Mouse (Mus musculus) cerebellum, adult 2 months (tissue): ENCODE measurements around the gene Tns1.

Experiments used
- CTCF ChIP-seq: fragments of 200-500 bp; IDR thresholded peaks from 2 replicates; pipeline ENCODE4 v1.5.1; 2011; ENCODE audit warnings: low read depth, mild to moderate bottlenecking, control low read depth, low read length, moderate library complexity, borderline replicate concordance; ENCODE audit not compliant: insufficient read depth
- POLR2A ChIP-seq: fragments of 200-500 bp; IDR thresholded peaks from 2 replicates; pipeline ENCODE4 v1.6.1; 2011; ENCODE audit warnings: low read length, control low read depth, borderline replicate concordance; ENCODE audit not compliant: insufficient read depth

- TF ChIP-seq POLR2A = no peak
- TF ChIP-seq CTCF = no peak
Observed at GRCm38 (mm10) chr1:73906376-73906775, 217.9 kb downstream of the Tns1 start.
